Comparison of ENCODE assay signal across 8 mouse cellular contexts in genomic region chr7:81493331-81494021, GRCm38 (mm10). TPM values are rescaled to one million over a fixed set of nuclear protein-coding genes. Genes with fewer than 3 reads are reported as not detected.
DNase-seq lines count a peak whose midpoint lies in the region; ATAC-seq lines count a peak whose summit lies in the region.

TSS of gene Ap3b2 (minus strand) at chr7:81493925.

- WGBS in hindbrain, embryonic 15.5 days = under 1% methylated on average over 57 of the region's 57 CpGs

- peaks cover 24% of the 10 kb centered on the region for H3K4me1 ChIP-seq in hindbrain, embryonic 15.5 days (replicated peaks)

- peak; percentile 96 for ATAC-seq in hindbrain, embryonic 15.5 days (ENCODE audit: low FRiP score, low read depth)

- H3K4me3 ChIP-seq in hindbrain, embryonic 15.5 days = peak within 1 kb of the TSS; percentile 78

- peak within 1 kb of the TSS; percentile 96 for H3K27ac ChIP-seq in hindbrain, embryonic 15.5 days (replicated peaks)

- H3K4me2 ChIP-seq in hindbrain, embryonic 15.5 days = peak within 1 kb of the TSS; percentile 66

- H3K9me3 ChIP-seq in hindbrain, embryonic 15.5 days = no peaks in the 10 kb centered on the region

- H3K27me3 ChIP-seq in hindbrain, embryonic 15.5 days = no peaks in the 10 kb centered on the region

- peak; percentile 90 for DNase-seq in ZHBTc4 (ENCODE audit: low read depth, low spot score)
- DNase-seq in cerebellum, postnatal 25 days = peak; percentile 88 to 92
- peak; percentile 83 to 86 for DNase-seq in frontal cortex, postnatal 36 days (ENCODE audit: low spot score in 2 of 2)
- peak; percentile 64 for DNase-seq in left cerebral cortex, adult 11 months (ENCODE audit: low spot score)
- peak; percentile 53 for DNase-seq in lung, postnatal 14 days
- peak; percentile 88 for DNase-seq in retina, postnatal 1 day
- DNase-seq in urinary bladder, postnatal 25 days (ENCODE audit: low spot score) = peak; percentile 61

- no peaks in the 10 kb centered on the region for H3K36me3 ChIP-seq in hindbrain, embryonic 15.5 days

- peak within 1 kb of the TSS; percentile 90 for H3K9ac ChIP-seq in hindbrain, embryonic 15.5 days

RNA-seq across cellular contexts. Expression of gene Ap3b2, which starts in this region (rescaled TPM):
- polyA plus RNA-seq in hindbrain, embryonic 15.5 days (2015; fragmentation: Nextera tagmentation; extraction: Ambion mirVana) = 133 and 147 TPM in 2 replicates

Comparison
In these comparisons a context has a peak if more than half of its experiments do, and no peak if none do; other contexts are left out.
1. Peak in every context shown above with its lines: DNase-seq, ATAC-seq, H3K4me3 ChIP-seq and H3K27ac ChIP-seq.